Mouse (Mus musculus) adrenal gland, postnatal 4 days (tissue): ENCODE data around the gene Fuz. TPM values are rescaled to one million over a fixed set of nuclear protein-coding genes. Genes with fewer than 3 reads are reported as not detected.
A peak's percentile ranks its signal among the peaks of the same experiment; 100 is the strongest.

Source experiments
- DNase-seq, 2 experiments: peaks; one replicate each; pipeline ENCODE4 v3.0.0; 2021 to 2022; ENCODE audit warnings: low spot score in 2 of 2, mixed read lengths in 2 of 2
- microRNA-seq: library from miRNA; unstranded; fragments of <30 nt; microRNA quantifications from one replicate; pipeline ENCODE4 v1.2.0, GENCODE M21; 2021
- total RNA-seq, 2 experiments: library from RNA; stranded (reverse); gene quantifications; 2 replicates each; pipeline ENCODE4 v1.2.3; 2021

The Fuz gene
- total RNA-seq, 2 experiments from 2014 or later: 24.6 to 26.7 TPM

- peak in 1 of 2 experiments; percentile 2 for DNase-seq
Observed at GRCm38 (mm10) chr7:44925468-44925867, 29.6 kb downstream of the Fuz start.

GRCm38 (mm10) chr7:44928570-44928969 lies 32.7 kb downstream of the Fuz start:
- no peak for DNase-seq

- peak; percentile 90 to 99 for DNase-seq
Observed at GRCm38 (mm10) chr7:44929204-44930151, 33.6 kb downstream of the Fuz start, which contains the start of gene Ap2a1. Ap2a1 (minus strand) TSS chr7:44929496.

GRCm38 (mm10) chr7:44938680-44939079 lies 42.8 kb downstream of the Fuz start:
- DNase-seq: no peak

GRCm38 (mm10) chr7:44942904-44943303 lies 47.0 kb downstream of the Fuz start, which contains the start of gene Tsks:
Tsks (plus strand) TSS chr7:44943204.
- DNase-seq: no peak

GRCm38 (mm10) chr7:44949922-44950321 lies 54.0 kb downstream of the Fuz start:
- DNase-seq: no peak

- DNase-seq: peak in 1 of 2 experiments; percentile 44
Observed at GRCm38 (mm10) chr7:44951960-44952359, 56.1 kb downstream of the Fuz start.

Small RNA genes within 50 kb of the gene (microRNA-seq; reads per million reads assigned to microRNA genes)
- not detected for gene Mir707

Other genes starting within 250 kb of the Fuz start
- gene Myh14, start 225.2 kb upstream of the Fuz start, total RNA-seq: 1 to 10 TPM; 7.0 to 8.2 TPM
- gene Izumo2, start 187.3 kb upstream of the Fuz start, total RNA-seq: not detected
- 10 to 100 TPM; 42.8 to 43.4 TPM for gene Vrk3, start 147.7 kb upstream of the Fuz start, total RNA-seq
- gene Zfp473, start 145.0 kb upstream of the Fuz start, total RNA-seq: 1 to 10 TPM; 1.1 to 1.3 TPM
- gene Nup62, start 80.0 kb upstream of the Fuz start, total RNA-seq: 10 to 100 TPM; 60.1 to 65.5 TPM
- gene Il4i1, start 79.7 kb upstream of the Fuz start, total RNA-seq: 1 to 10 TPM; 1.1 to 1.8 TPM
- 100 to 1,000 TPM in 1 of 2 experiments, 10 to 100 TPM in 1; 59.8 to 104 TPM for gene Atf5, start 79.4 kb upstream of the Fuz start, total RNA-seq
- gene Akt1s1, start 47.1 kb upstream of the Fuz start, total RNA-seq: 100 to 1,000 TPM; 119 to 134 TPM
- gene Tbc1d17, start 47.0 kb upstream of the Fuz start, total RNA-seq: 10 to 100 TPM; 87.9 to 92.0 TPM
- gene Pnkp, start 38.9 kb upstream of the Fuz start, total RNA-seq: 10 to 100 TPM; 50.8 to 54.6 TPM
- 100 to 1,000 TPM; 385 to 394 TPM for gene Ptov1, start 26.3 kb upstream of the Fuz start, total RNA-seq
- gene Med25, start 3.4 kb upstream of the Fuz start, total RNA-seq: 100 to 1,000 TPM; 117 to 121 TPM
- gene Ap2a1, start 33.4 kb downstream of the Fuz start, total RNA-seq: 100 to 1,000 TPM in 1 of 2 experiments, 10 to 100 TPM in 1; 99.9 to 107 TPM
- under 1 TPM in 1 of 2 experiments, not detected in 1; 0.39 TPM for gene Tsks, start 47.1 kb downstream of the Fuz start, total RNA-seq
- gene Cpt1c, start 78.8 kb downstream of the Fuz start, total RNA-seq: 10 to 100 TPM; 28.0 to 31.1 TPM
- gene Prmt1, start 90.5 kb downstream of the Fuz start, total RNA-seq: 100 to 1,000 TPM; 380 to 390 TPM
- 100 to 1,000 TPM; 106 to 111 TPM for gene Irf3, start 101.6 kb downstream of the Fuz start, total RNA-seq
- 10 to 100 TPM; 23.8 to 28.5 TPM for gene Bcl2l12, start 102.6 kb downstream of the Fuz start, total RNA-seq
- gene Scaf1, start 120.3 kb downstream of the Fuz start, total RNA-seq: 100 to 1,000 TPM; 114 TPM
- 10 to 100 TPM; 58.9 to 59.7 TPM for gene Rras, start 121.9 kb downstream of the Fuz start, total RNA-seq
- 10 to 100 TPM; 76.4 to 85.1 TPM for gene Prr12, start 156.8 kb downstream of the Fuz start, total RNA-seq
- gene Nosip, start 166.3 kb downstream of the Fuz start, total RNA-seq: 10 to 100 TPM; 61.1 to 71.2 TPM
- 10 to 100 TPM; 17.9 to 18.6 TPM for gene Prrg2, start 166.6 kb downstream of the Fuz start, total RNA-seq
- 10 to 100 TPM; 77.0 to 81.8 TPM for gene Rcn3, start 196.1 kb downstream of the Fuz start, total RNA-seq
- 100 to 1,000 TPM in 1 of 2 experiments, 10 to 100 TPM in 1; 98.0 to 104 TPM for gene Fcgrt, start 207.8 kb downstream of the Fuz start, total RNA-seq
- 1,000 to 10,000 TPM; 1,454 to 1,477 TPM for gene Rps11, start 228.4 kb downstream of the Fuz start, total RNA-seq
- 1,000 to 10,000 TPM; 2,237 to 2,371 TPM for gene Rpl13a, start 232.7 kb downstream of the Fuz start, total RNA-seq
- not detected for gene Gm45713, start 240.2 kb downstream of the Fuz start, total RNA-seq
- 10 to 100 TPM; 18.8 to 23.1 TPM for gene Flt3l, start 240.4 kb downstream of the Fuz start, total RNA-seq